Mouse (Mus musculus): Measurements from ENCODE around the gene Sox14.

GRCm38 (mm10) chr9:99835624-99836430 lies 40.1 kb downstream of the Sox14 start:
- no peak for TF ChIP-seq CTCF (conservative IDR thresholded peaks at IDR 0.05; ENCODE audit: insufficient read depth, insufficient read length, low read depth, low read length)
- TF ChIP-seq POLR2A (IDR thresholded peaks at IDR 0.05; ENCODE audit: low read depth, low read length): no peak
